Mouse (Mus musculus): ENCODE measurements around the gene Rnf225.
"Not testable (repeated sequence)": the region's sequence is repeated elsewhere in the genome, so short reads cannot be mapped to it uniquely, and the experiment has no call there.

The Rnf225 gene

GRCm38 (mm10) chr7:12927191-12927680, at the start of gene Rnf225:
Rnf225 (plus strand) TSS chr7:12927416.
- in situ Hi-C loops (cut with MboI, MseI): no loop called here

DNA sequence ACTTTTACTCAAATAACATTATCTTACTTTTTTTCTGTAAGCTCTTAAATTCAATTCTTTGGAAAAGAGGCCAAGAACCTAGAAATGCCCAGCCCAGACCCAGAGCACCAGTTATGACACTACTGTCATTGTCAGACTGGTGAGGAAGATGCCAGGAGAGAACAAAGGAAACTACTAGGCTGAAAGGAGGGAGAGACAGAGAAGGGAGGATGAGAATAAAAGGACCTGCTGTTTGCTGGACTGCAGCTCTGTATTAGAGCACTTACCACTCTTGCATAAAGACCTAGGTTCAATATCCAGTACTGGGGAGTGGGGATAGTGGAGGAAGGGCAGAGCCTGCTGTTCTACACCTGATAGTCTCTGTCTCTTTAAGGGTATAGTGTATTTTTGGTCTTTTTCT, 47.2 kb upstream of the Rnf225 start:
- in situ Hi-C loops (cut with MboI, MseI): loop anchor here in 1 of 2 experiments (25.0 kb wide), 1 partner anchor 393 kb away; the partner anchor contains the start of gene Zfp606

GRCm38 (mm10) chr7:12880497-12880896, 46.7 kb upstream of the Rnf225 start:
- in situ Hi-C loops (cut with MboI, MseI): loop anchor here in 1 of 2 experiments (25.0 kb wide), 1 partner anchor 393 kb away; the partner anchor contains the start of gene Zfp606

DNA sequence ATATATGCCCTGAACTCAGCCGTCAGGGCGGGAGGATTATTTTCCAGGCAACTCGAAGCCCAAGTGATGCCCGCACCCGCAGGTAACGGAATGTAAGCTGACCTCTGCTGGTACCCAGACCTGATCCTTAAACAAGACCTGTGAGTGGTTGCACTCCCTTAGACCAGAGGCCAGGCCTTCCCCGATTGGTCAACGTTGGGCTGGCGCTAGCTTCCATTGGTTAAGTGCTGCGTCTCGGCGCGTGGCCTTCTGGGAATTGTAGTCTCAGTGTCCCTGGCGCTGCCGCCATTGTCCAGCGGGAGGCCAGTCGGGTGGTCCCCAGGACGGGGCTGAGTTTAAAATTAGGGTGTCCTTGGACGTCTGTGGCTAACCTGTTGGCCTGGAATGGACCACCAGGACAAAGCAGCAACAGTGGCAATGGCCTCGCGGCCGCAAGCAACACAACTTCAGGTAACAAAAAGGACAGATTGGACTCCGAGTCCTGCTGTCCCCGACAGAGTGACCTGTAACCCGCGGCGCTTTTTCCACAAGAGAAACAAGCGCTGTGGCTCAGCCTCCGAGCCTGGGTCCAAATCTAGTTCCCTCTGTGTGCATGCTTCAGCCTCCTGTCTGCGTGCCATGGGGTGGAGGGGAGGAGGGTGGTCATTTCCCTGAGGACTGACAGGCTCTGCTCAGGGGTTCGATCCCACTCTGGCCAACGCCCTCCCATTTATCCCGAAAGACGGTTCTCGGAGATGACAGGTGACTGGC, 46.1 kb upstream of the Rnf225 start, which contains the start of gene Zfp128:
TSS of gene Zfp128 (plus strand) at position 267 of the 750 bp plus-strand sequence.
- in situ Hi-C loops (cut with MboI, MseI): loop anchor here in 1 of 2 experiments (25.0 kb wide), 1 partner anchor 394 kb away; the partner anchor contains the start of gene Zfp606

GRCm38 (mm10) chr7:12886563-12887266, 40.5 kb upstream of the Rnf225 start:
- in situ Hi-C loops (cut with MboI, MseI): loop anchor here in 1 of 2 experiments (25.0 kb wide), 1 partner anchor 399 kb away; the partner anchor contains the start of gene Zfp606

DNA sequence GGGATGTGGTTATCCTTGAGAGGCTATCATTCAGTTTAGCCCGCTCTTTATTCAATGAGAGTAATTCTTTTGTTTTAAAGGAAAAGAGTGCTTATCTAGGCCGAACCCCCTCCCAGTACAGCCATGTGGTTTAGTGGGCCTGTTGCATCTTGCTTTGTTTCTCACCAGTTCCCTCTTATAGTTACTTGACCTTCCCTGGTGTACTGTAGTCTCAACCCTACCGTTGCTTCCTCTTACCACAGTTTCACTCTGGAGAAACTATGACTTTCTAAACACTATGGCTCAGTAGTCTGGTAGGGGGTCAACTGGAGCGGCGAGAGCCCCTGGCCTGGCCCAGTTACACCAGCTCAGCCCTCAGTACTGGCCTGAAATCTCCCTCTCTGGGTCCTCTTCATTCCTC, 39.6 kb upstream of the Rnf225 start:
- in situ Hi-C loops (cut with MboI, MseI): loop anchor here in 1 of 2 experiments (25.0 kb wide), 1 partner anchor 400 kb away; the partner anchor contains the start of gene Zfp606

DNA sequence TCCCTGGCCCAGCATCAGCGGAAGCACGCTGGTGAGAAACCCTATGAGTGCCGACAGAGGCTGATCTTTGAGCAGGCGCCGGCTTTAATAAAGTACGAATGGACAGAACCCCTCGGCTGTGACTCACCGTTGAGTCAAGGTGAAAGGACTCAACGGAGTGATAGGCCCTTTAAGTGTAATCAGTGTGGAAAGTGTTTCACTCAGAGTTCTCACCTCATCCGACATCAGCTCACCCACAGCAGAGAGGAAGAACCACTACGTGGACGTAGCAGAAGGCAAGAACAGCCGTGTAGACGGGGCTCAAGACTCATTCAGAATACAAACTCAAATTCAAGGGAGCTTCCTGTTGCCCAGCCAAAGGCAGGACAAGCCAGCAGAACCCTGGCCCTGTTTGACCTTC, 36.3 kb upstream of the Rnf225 start:
- in situ Hi-C loops (cut with MboI, MseI): loop anchor here in 1 of 2 experiments (25.0 kb wide), 1 partner anchor 404 kb away; the partner anchor contains the start of gene Zfp606

- in situ Hi-C loops (cut with MboI, MseI): loop anchor here in 1 of 2 experiments (25.0 kb wide), 1 partner anchor 404 kb away; the partner anchor contains the start of gene Zfp606
Observed at GRCm38 (mm10) chr7:12891334-12891733, 35.9 kb upstream of the Rnf225 start.

GRCm38 (mm10) chr7:12897655-12898410, 29.4 kb upstream of the Rnf225 start, which contains the start of gene Zscan22:
Zscan22 (plus strand) TSS chr7:12897815.
- in situ Hi-C loops (cut with MboI, MseI): loop anchor here in 1 of 2 experiments (25.0 kb wide), 1 partner anchor 411 kb away; the partner anchor contains the start of gene Zfp606

- in situ Hi-C loops (cut with MboI, MseI): loop anchor here in 1 of 2 experiments (5.0 kb wide), 1 partner anchor 84 kb away; the partner anchor contains the start of gene Zfp329
Observed at GRCm38 (mm10) chr7:12901517-12901916, 25.7 kb upstream of the Rnf225 start.

DNA sequence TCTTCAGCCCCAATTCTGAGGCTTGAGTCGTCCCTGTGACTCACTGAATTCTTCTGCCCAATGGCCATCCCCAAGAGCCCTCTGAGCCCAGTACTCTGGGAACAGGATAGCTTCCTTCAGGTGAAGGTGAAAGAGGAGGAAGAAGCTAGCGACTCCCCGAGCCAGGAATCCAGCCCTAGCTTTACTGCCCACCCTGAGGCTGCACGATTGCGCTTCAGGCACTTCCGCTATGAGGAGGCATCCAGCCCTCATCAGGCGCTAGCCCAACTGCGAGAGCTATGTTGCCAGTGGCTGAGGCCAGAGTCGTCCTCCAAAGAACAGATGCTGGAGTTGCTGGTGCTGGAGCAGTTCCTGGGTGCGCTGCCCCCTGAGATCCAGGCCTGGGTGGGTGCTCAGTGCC, 23.6 kb upstream of the Rnf225 start:
- in situ Hi-C loops (cut with MboI, MseI): loop anchor here in 1 of 2 experiments (5.0 kb wide), 1 partner anchor 86 kb away; the partner anchor contains the start of gene Zfp329

DNA sequence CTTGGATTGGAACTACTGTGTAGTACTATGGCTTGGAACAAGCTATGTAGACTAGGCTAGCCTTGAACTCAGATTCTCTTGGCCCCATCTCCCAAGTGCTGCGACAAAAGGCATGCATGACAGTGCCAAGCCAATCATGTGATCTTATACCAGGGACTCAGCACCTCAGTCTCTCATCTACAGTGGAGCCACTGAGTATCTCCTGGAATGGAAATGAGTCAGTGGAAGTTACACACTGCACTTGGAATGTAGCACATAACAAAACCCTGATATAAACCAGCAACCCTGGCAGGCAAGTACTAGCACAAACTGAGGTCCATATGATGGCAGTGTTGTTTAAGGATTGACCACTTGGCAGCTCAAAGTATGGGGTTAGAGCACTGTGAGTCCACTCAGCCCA, 22.1 kb upstream of the Rnf225 start:
- in situ Hi-C loops (cut with MboI, MseI): no loop called here

GRCm38 (mm10) chr7:12909498-12909962, 17.7 kb upstream of the Rnf225 start:
- in situ Hi-C loops (cut with MboI, MseI): no loop called here

DNA sequence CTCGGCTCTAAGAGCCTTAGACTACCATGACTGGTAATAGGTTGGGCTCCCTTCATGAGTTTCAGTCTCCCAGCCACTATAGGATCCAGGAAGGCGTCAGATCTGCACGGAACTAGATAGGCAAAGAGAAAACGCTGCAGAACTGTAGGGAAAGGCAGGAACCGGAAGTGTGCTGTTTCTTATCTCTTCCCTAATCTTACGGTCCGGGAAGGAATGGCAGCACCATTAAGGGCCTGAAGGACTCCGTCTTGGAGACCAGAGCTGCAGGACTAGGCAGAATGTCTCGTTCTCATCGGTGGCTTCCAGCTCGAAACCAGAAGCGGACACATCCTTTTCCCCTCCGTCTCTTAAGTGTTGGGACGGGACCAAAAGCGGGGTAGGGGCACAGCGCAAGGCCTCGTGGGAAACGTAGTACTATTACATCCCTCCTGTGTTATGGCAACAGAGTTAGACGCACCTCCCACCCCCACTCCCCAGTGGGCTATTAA, 17.0 kb upstream of the Rnf225 start:
- in situ Hi-C loops (cut with MboI, MseI): no loop called here

GRCm38 (mm10) chr7:12913556-12913955, 13.7 kb upstream of the Rnf225 start:
- in situ Hi-C loops (cut with MboI, MseI): no loop called here

GRCm38 (mm10) chr7:12920495-12920894, 6.7 kb upstream of the Rnf225 start:
- in situ Hi-C loops (cut with MboI, MseI): not testable (repeated sequence)

- in situ Hi-C loops (cut with MboI, MseI): no loop called here
Observed at GRCm38 (mm10) chr7:12921318-12921704, 5.9 kb upstream of the Rnf225 start.

- in situ Hi-C loops (cut with MboI, MseI): no loop called here
Observed at GRCm38 (mm10) chr7:12921705-12922465, 5.3 kb upstream of the Rnf225 start, which contains the start of gene Rps5. Rps5 (plus strand) TSS chr7:12922290.

GRCm38 (mm10) chr7:12922729-12923128, 4.5 kb upstream of the Rnf225 start:
- in situ Hi-C loops (cut with MboI, MseI): no loop called here

DNA sequence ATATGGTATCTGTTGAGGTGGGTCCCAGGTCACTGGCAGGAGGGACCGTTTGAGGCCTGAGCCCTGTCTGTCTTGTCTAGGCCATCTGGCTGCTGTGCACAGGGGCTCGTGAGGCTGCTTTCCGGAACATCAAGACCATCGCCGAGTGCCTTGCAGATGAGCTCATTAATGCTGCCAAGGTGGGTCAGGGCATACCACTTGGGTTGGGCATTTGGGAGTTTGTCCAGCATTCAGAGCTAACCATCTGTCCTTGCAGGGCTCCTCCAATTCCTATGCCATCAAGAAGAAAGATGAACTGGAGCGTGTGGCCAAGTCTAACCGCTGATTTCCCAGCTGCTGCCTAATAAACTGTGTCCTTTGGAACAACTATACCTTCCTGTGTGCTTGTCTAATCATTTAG, 900 bp upstream of the Rnf225 start:
- in situ Hi-C loops (cut with MboI, MseI): no loop called here
